Mouse (Mus musculus) kidney, adult 2 months (tissue): ENCODE results near the gene Atxn1.

Experiments
- CTCF ChIP-seq: fragments of 200-500 bp; conservative IDR thresholded peaks from 2 replicates; pipeline ENCODE4 v1.5.1; 2011; ENCODE audit warnings: low read depth, mild to moderate bottlenecking, control low read depth, low read length, moderate library complexity, mixed read lengths; ENCODE audit not compliant: insufficient read depth, insufficient read length
- POLR2A ChIP-seq: fragments of 200-500 bp; IDR thresholded peaks from one replicate; pipeline ENCODE4 v1.6.1; 2011; ENCODE audit warnings: low read depth, low read length, control low read depth

DNA sequence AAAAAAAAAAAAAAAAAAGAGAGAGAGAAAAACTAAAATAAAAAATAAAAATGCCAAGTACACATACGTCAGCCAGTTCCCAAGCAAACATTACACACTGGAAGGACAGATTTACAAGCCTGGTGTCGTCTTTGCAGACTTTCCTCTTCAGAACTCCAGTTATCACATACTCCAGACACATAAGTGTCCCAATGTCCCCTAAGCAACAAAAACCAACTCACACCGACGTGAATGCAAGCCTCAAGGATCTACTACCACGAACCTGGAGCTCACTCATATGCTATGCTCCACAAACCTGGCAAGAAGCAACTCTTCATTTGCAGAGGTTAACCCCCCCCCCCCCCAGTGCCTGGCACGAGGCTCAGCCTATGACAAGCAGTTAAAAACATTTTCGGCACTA is 136.8 kb downstream of the Atxn1 start:
- TF ChIP-seq CTCF: no peak
- no peak for TF ChIP-seq POLR2A
